Mouse (Mus musculus) cerebellum, adult 2 months (tissue): ENCODE data around the gene Cyb5r3. TPM values are rescaled to one million over a fixed set of nuclear protein-coding genes. Genes with fewer than 3 reads are reported as not detected.

ENCODE experiments used
- DNase-seq, 2 experiments: peaks; one replicate each; pipeline ENCODE4 v3.0.0; 2021
- H3K27ac ChIP-seq: fragments of 200-500 bp; 2 replicates; pipeline ENCODE4 v1.5.1; 2012; ENCODE audit warnings: low read length, control low read depth, inconsistent platforms; ENCODE audit not compliant: insufficient read depth
- H3K27me3 ChIP-seq: fragments of 200-500 bp; 2 replicates; pipeline ENCODE4 v1.6.1; 2012; ENCODE audit warnings: inconsistent platforms, mild to moderate bottlenecking, low read length, moderate library complexity; ENCODE audit not compliant: control insufficient read depth, insufficient read depth
- H3K4me1 ChIP-seq: fragments of 200-500 bp; 2 replicates; pipeline ENCODE4 v1.6.1; 2011; ENCODE audit warnings: low read length; ENCODE audit not compliant: control insufficient read depth, insufficient read depth
- H3K4me3 ChIP-seq: fragments of 200-500 bp; replicated peaks from 2 replicates; pipeline ENCODE3; 2011; ENCODE audit warnings: mild to moderate bottlenecking, low read depth, low read length, control low read depth; ENCODE audit not compliant: insufficient read depth
- CTCF ChIP-seq: fragments of 200-500 bp; IDR thresholded peaks from 2 replicates; pipeline ENCODE4 v1.5.1; 2011; ENCODE audit warnings: low read depth, mild to moderate bottlenecking, control low read depth, low read length, moderate library complexity, borderline replicate concordance; ENCODE audit not compliant: insufficient read depth
- POLR2A ChIP-seq: fragments of 200-500 bp; IDR thresholded peaks from 2 replicates; pipeline ENCODE4 v1.6.1; 2011; ENCODE audit warnings: low read length, control low read depth, borderline replicate concordance; ENCODE audit not compliant: insufficient read depth
- WGBS: fragments of 180-500 bp; shearing (Covaris S2); methylation state at CpG from one replicate; pipeline ENCODE4 v1.1.7; 2018; 5-methylcytosine and 5-hydroxymethylcytosine counted together
- polyA plus RNA-seq: library from polyadenylated mRNA; depleted of rRNA; stranded (reverse); fragments of >200 nt; gene quantifications from 2 replicates; pipeline ENCODE4 v1.2.3, GENCODE M21; 2012

The Cyb5r3 gene
- polyA plus RNA-seq, 1 experiment = 68.6 TPM

- peaks cover 38% of the 10 kb centered on the region for H3K4me1 ChIP-seq
- H3K27ac ChIP-seq = no peak overlapping the region
- WGBS = 59% methylated on average over 3 of the region's 3 CpGs
- H3K27me3 ChIP-seq = no peaks in the 10 kb centered on the region
- peak; percentile 28 to 41 for DNase-seq
- H3K4me3 ChIP-seq = no peak overlapping the region
- TF ChIP-seq CTCF (no peak), POLR2A (no peak)
These were observed 5.8 kb downstream of the Cyb5r3 start for GRCm38 (mm10) chr15:83166642-83167041.

DNA sequence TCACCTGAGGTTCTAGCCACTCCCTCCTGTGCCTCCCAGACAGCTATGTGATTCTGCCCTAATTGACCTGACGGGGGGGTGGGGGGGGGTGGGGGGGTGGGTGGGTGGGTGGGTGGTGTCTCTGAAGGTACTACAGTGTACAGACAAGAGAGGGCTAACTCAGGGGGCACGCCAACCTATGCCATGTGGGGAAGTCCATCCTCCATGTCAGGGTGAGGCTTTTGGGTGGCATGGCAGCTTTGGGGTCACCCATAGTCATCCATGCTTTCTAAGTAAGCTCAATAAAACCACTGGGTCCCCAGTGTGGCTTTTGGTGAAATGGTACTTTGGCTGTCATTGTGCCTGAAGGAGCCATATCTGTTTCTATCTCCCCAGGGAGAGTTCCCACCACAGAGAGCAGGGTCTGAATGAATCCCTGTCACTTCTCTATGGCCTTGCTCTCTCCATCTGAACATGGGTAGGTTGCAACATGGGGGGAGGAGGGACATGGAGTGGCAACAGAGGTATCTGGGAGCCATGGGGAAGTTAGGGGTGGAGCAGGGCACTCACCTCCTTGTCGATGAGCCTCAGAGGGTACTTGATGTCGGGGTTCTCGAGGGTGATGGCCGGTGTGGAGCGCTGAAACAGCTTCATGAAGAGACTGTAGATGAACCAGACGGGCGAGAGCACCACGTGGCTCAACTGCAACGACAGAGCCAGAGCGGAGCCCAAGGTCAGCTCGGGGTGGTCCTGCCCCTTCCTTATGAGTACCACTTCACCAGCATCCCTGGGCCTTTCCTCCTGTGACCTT lies 6.7 kb downstream of the Cyb5r3 start:
- Histone ChIP-seq H3K27ac (no peak overlapping the region), H3K4me3 (no peak overlapping the region), H3K27me3 (no peaks in the 10 kb centered on the region), H3K4me1 (peaks cover 30% of the 10 kb centered on the region)
- WGBS = 94% methylated on average over 13 of the region's 13 CpGs
- DNase-seq = no peak
- TF ChIP-seq POLR2A (no peak), CTCF (no peak)

DNA sequence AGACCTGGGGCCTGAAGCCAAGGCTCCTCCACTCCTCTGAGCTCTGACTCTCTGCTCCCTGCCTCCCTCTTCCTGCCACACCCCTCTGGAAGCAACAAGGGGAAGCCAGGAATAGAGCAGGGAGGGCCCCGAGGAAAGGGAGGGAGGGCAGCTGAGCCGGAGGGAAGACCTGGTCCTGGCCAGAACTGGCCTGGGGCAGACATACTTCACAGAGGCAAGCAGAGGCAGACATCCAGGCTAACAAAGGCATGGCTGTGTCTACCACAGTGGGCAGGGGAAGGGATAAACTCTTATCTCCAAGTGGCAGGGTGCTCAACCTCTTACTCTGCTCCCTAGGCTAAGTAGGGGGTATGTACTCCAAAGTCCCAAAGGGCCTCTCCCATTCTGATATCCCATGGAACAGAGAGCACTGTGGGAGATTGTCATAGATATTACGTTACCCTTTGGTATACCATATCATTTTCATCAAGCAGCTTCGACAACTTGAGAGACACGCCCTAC lies 7.4 kb downstream of the Cyb5r3 start:
- Histone ChIP-seq H3K27ac (no peak overlapping the region), H3K4me1 (peaks cover 31% of the 10 kb centered on the region), H3K4me3 (no peak overlapping the region), H3K27me3 (no peaks in the 10 kb centered on the region)
- WGBS = 71% methylated on average over 5 of the region's 5 CpGs
- DNase-seq = no peak
- TF ChIP-seq CTCF (no peak), POLR2A (no peak)

DNA sequence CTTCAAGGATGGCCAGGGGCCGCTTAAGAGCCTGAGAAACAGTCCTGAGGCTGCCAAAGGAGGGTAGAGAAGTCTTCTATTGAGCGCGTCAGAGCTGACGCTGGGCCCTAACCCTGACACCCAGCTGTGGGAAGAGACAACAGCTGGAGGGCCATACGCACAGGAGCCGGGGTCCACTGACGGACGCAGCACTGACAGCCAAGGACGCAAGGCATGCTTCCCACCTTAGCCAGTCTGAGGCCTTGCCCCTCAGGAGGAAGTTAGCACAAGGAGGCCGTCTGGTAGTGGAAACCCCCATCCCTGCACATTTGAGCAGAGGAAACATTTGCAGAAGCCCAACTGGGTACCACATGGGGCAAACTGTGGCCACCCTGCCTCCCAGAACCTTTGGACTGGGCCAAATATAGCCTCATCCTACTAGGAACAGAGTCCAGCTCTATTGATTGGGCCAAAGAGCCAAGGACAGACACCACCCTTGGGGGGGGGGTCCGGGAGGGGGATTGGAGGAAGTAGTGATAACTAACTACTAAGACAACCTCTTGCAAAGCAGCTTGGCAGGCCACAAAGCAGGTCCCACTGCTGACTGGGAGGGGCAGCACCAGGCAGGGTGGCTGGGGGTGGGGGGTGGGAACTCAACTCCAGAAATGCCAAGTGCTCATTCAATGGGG lies 9.4 kb downstream of the Cyb5r3 start:
- WGBS = 92% methylated on average over 11 of the region's 11 CpGs
- H3K27ac ChIP-seq = no peak overlapping the region
- TF ChIP-seq CTCF (no peak), POLR2A (no peak)
- H3K4me1 ChIP-seq = peaks cover 14% of the 10 kb centered on the region
- DNase-seq = no peak
- no peaks in the 10 kb centered on the region for H3K27me3 ChIP-seq
- H3K4me3 ChIP-seq = no peak overlapping the region

DNA sequence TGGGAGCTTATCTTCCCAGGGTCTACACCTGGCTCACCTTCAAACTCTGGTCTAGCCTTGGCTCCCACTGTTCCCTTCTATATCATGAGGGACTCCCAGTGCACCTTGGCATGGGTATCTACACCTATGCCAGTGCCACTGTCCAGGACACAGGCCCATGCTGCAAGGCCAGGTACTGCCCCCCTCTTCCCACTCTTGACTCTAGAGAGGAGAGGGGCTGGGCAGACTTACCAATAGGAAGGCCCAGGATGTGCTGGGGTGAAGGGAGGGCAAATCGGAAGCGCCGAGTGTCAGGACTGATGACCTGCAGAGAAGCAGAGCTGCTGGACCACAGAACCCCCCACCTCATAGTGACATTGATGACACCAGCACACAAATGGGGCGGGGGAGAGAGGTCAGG lies 10.4 kb downstream of the Cyb5r3 start:
- Histone ChIP-seq H3K4me3 (no peak overlapping the region), H3K27ac (no peak overlapping the region), H3K4me1 (peaks cover 9% of the 10 kb centered on the region), H3K27me3 (no peaks in the 10 kb centered on the region)
- no peak for DNase-seq
- 84% methylated on average over 4 of the region's 4 CpGs for WGBS
- TF ChIP-seq POLR2A (no peak), CTCF (no peak)

- no peak for DNase-seq
These were observed 11.2 kb downstream of the Cyb5r3 start for GRCm38 (mm10) chr15:83161062-83161748.

DNA sequence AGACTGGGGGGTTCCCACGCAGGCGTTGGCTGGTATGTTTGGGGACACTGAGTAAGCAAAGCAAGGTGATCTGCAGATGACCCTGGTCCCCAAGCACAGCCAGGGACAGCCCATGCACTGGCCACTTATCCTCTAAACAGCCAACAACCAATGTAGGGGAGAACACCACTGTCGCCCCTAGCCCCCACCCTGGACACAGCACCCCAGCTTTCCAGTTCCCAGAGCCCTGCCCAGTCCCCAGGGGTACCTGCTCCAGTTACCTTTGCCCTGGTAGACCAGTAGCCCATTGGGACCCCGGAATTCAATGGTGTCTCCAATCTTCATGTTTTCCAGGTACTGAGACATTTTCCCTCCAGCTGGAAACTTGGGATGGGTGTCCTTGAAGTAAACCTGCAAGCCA lies 11.8 kb downstream of the Cyb5r3 start:
- 93% methylated on average over 4 of the region's 4 CpGs for WGBS
- no peak for TF ChIP-seq POLR2A
- peaks cover 6% of the 10 kb centered on the region for H3K4me1 ChIP-seq
- no peak for DNase-seq
- H3K4me3 ChIP-seq = no peak overlapping the region
- H3K27ac ChIP-seq = no peak overlapping the region
- no peaks in the 10 kb centered on the region for H3K27me3 ChIP-seq

More at GRCm38 (mm10) chr15:83161062-83161748, 11.2 kb downstream of the Cyb5r3 start:
- WGBS = 57% methylated on average over 10 of the region's 10 CpGs
- H3K4me1 ChIP-seq = peaks cover 6% of the 10 kb centered on the region
- no peak overlapping the region for H3K4me3 ChIP-seq
- H3K27ac ChIP-seq = no peak overlapping the region
- H3K27me3 ChIP-seq = no peaks in the 10 kb centered on the region
- TF ChIP-seq CTCF (no peak), POLR2A (no peak)
